Mouse (Mus musculus) cerebellum, adult 2 months (tissue): Measurements from ENCODE around the gene Rnasel.

ENCODE experiments used
- CTCF ChIP-seq: fragments of 200-500 bp; IDR thresholded peaks from 2 replicates; pipeline ENCODE4 v1.5.1; 2011; ENCODE audit warnings: low read depth, mild to moderate bottlenecking, control low read depth, low read length, moderate library complexity, borderline replicate concordance; ENCODE audit not compliant: insufficient read depth
- POLR2A ChIP-seq: fragments of 200-500 bp; IDR thresholded peaks from 2 replicates; pipeline ENCODE4 v1.6.1; 2011; ENCODE audit warnings: low read length, control low read depth, borderline replicate concordance; ENCODE audit not compliant: insufficient read depth

DNA sequence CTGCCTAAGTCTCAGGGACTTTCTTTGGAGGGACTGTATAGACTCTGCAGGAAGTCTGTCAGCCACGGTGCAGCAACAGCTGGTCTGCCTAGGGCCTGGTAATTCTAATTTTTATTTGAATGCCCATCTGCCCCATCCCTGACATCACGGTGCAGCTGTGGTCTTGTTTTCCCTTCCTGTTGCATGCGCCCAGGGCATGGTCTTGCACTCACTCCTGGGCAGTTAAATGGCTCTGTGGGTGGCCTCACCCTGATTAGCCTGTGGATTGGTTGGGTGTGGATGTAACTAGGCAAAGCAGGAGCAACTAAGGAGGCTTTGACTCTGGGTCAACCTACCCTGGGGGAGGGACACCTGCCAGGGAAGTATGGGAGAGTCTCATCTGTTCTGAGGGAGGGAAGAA is 44.2 kb upstream of the Rnasel start:
- TF ChIP-seq CTCF (no peak), POLR2A (no peak)
